Mouse (Mus musculus) midbrain, postnatal 0 days (tissue): ENCODE results near the gene Olfr1047. TPM values are rescaled to one million over a fixed set of nuclear protein-coding genes. Genes with fewer than 3 reads are reported as not detected.

Experiments used
- ATAC-seq: fragments of 200-750 bp; cut with Nextera tagmentation; 2 replicates; pipeline ENCODE4 v1.8.0; 2017; ENCODE audit warnings: moderate number of reproducible peaks, mild to moderate bottlenecking, moderate TSS enrichment, moderate library complexity; ENCODE audit not compliant: low FRiP score
- DNase-seq: peaks from one replicate; pipeline ENCODE4 v3.0.0-alpha.2; 2015; ENCODE audit warnings: low spot score
- H3K27ac ChIP-seq: fragments of 300-500 bp; sonication (generic); 2 replicates; pipeline ENCODE4 v1.5.1; 2014; ENCODE audit warnings: low read depth, mild to moderate bottlenecking, low read length, mixed read lengths
- H3K27me3 ChIP-seq: fragments of 300-500 bp; sonication (generic); 2 replicates; pipeline ENCODE4 v1.6.1; 2014; ENCODE audit warnings: low read length, control low read depth, mixed read lengths; ENCODE audit not compliant: insufficient read depth
- H3K36me3 ChIP-seq: fragments of 300-500 bp; sonication (generic); 2 replicates; pipeline ENCODE4 v1.6.1; 2014; ENCODE audit warnings: low read length, control low read depth, mixed read lengths; ENCODE audit not compliant: insufficient read depth
- H3K4me1 ChIP-seq: fragments of 300-500 bp; sonication (generic); 2 replicates; pipeline ENCODE4 v1.6.1; 2014; ENCODE audit warnings: mild to moderate bottlenecking, control low read depth, antibody characterized with exemption, low read length, mixed read lengths; ENCODE audit not compliant: insufficient read depth
- H3K4me2 ChIP-seq: fragments of 300-500 bp; sonication (generic); 2 replicates; pipeline ENCODE4 v1.6.1; 2014; ENCODE audit warnings: low read depth, mild to moderate bottlenecking, low read length, mixed read lengths; ENCODE audit not compliant: poor library complexity, severe bottlenecking
- H3K4me3 ChIP-seq: fragments of 300-500 bp; sonication (generic); 2 replicates; pipeline ENCODE4 v1.5.1; 2014; ENCODE audit warnings: low read depth, mild to moderate bottlenecking, low read length, moderate library complexity
- H3K9ac ChIP-seq: fragments of 300-500 bp; sonication (generic); replicated peaks from 2 replicates; pipeline ENCODE4 v1.6.1; 2014; ENCODE audit warnings: mild to moderate bottlenecking, low read length, moderate library complexity, mixed read lengths; ENCODE audit not compliant: poor library complexity, severe bottlenecking
- H3K9me3 ChIP-seq: fragments of 300-500 bp; sonication (generic); 2 replicates; pipeline ENCODE4 v1.6.1; 2016; ENCODE audit warnings: low read length, control low read depth
- CTCF ChIP-seq: IDR thresholded peaks from 2 replicates; pipeline ENCODE4 v1.5.1; 2016; ENCODE audit warnings: antibody characterized with exemption, mild to moderate bottlenecking
- WGBS: fragments of 180-500 bp; shearing (Covaris S2); extraction: QIAGEN DNeasy Blood & Tissue Kit; methylation state at CpG from one replicate; pipeline ENCODE4 v1.1.7; 2014; 5-methylcytosine and 5-hydroxymethylcytosine counted together
- polyA plus RNA-seq: library from polyadenylated mRNA; unstranded; fragments of >200 nt; fragmentation: Nextera tagmentation; extraction: Ambion mirVana; gene quantifications from 2 replicates; pipeline ENCODE4 v1.2.1, GENCODE M21; 2015
- total RNA-seq: library from RNA; depleted of rRNA; stranded (reverse); fragments of >200 nt; gene quantifications from 2 replicates; pipeline ENCODE4 v1.2.3, GENCODE M21; 2014; rRNA removed

Gene Olfr1047
- total and polyA plus RNA-seq, 2 experiments from 2014 or later: not detected

GRCm38 (mm10) chr2:86195863-86196262, 35.3 kb downstream of the Olfr1047 start:
- Histone ChIP-seq H3K9ac (no peak overlapping the region), H3K27ac (no peak overlapping the region), H3K36me3 (no peaks in the 10 kb centered on the region), H3K4me3 (no peak overlapping the region), H3K9me3 (no peaks in the 10 kb centered on the region), H3K27me3 (no peaks in the 10 kb centered on the region), H3K4me1 (no peaks in the 10 kb centered on the region), H3K4me2 (no peak overlapping the region)
- TF ChIP-seq CTCF: no peak
- DNase-seq (no peak), ATAC-seq (no peak)
- whole genome bisulfite sequencing: 34% methylated on average over 1 of the region's 1 CpGs

- Histone ChIP-seq H3K36me3 (no peaks in the 10 kb centered on the region), H3K27me3 (no peaks in the 10 kb centered on the region), H3K4me3 (no peak within 1 kb of the TSS), H3K4me2 (no peak within 1 kb of the TSS), H3K9ac (no peak within 1 kb of the TSS), H3K9me3 (no peaks in the 10 kb centered on the region), H3K4me1 (no peaks in the 10 kb centered on the region), H3K27ac (no peak within 1 kb of the TSS)
- no peak for DNase-seq
- ATAC-seq: no peak
- TF ChIP-seq CTCF: no peak
These were observed 45.6 kb downstream of the Olfr1047 start, which contains the start of gene Olfr52 for GRCm38 (mm10) chr2:86185583-86185982. Olfr52 (minus strand) TSS chr2:86185683.

GRCm38 (mm10) chr2:86179950-86180349, 51.3 kb downstream of the Olfr1047 start:
- TF ChIP-seq CTCF: no peak
- ATAC-seq: no peak

GRCm38 (mm10) chr2:86177720-86178119, 53.5 kb downstream of the Olfr1047 start, which contains the start of gene Olfr1044:
Olfr1044 (minus strand) TSS chr2:86177820.
- Histone ChIP-seq H3K9me3 (no peaks in the 10 kb centered on the region), H3K36me3 (no peaks in the 10 kb centered on the region), H3K4me1 (no peaks in the 10 kb centered on the region), H3K9ac (no peak within 1 kb of the TSS), H3K27ac (no peak within 1 kb of the TSS), H3K27me3 (no peaks in the 10 kb centered on the region), H3K4me3 (no peak within 1 kb of the TSS), H3K4me2 (no peak within 1 kb of the TSS)
- ATAC-seq: no peak
- TF ChIP-seq CTCF: no peak
- DNase-seq: no peak

More at GRCm38 (mm10) chr2:86179950-86180349, 51.3 kb downstream of the Olfr1047 start:
- H3K9me3 ChIP-seq: no peaks in the 10 kb centered on the region
- no peaks in the 10 kb centered on the region for H3K36me3 ChIP-seq
- H3K4me1 ChIP-seq: no peaks in the 10 kb centered on the region
- no peak overlapping the region for H3K4me2 ChIP-seq
- 76% methylated on average over 3 of the region's 3 CpGs for WGBS
- H3K27ac ChIP-seq: no peak overlapping the region
- H3K27me3 ChIP-seq: no peaks in the 10 kb centered on the region
- DNase-seq: no peak
- no peak overlapping the region for H3K9ac ChIP-seq
- no peak overlapping the region for H3K4me3 ChIP-seq

Other genes with a start within 250 kb of the Olfr1047 start
- gene Olfr1031, start 241.1 kb downstream of the Olfr1047 start, total RNA-seq: not detected in 2 replicates
- gene Olfr1031, start 241.1 kb downstream of the Olfr1047 start, polyA plus RNA-seq: not detected in 2 replicates
- gene Olfr1032, start 225.9 kb downstream of the Olfr1047 start, total RNA-seq: not detected in 2 replicates
- gene Olfr1032, start 225.9 kb downstream of the Olfr1047 start, polyA plus RNA-seq: not detected in 2 replicates
- gene Olfr1033, start 210.8 kb downstream of the Olfr1047 start, total RNA-seq: 0.11 and 0.24 TPM in 2 replicates
- gene Olfr1033, start 210.8 kb downstream of the Olfr1047 start, polyA plus RNA-seq: not detected in 2 replicates
- gene Olfr1034, start 185.5 kb downstream of the Olfr1047 start, total RNA-seq: 0.19 TPM in 1 of 2 replicates, not detected in the other
- gene Olfr1034, start 185.5 kb downstream of the Olfr1047 start, polyA plus RNA-seq: not detected in 2 replicates
- gene Olfr1036, start 157.4 kb downstream of the Olfr1047 start, total RNA-seq: not detected in 2 replicates
- not detected in 2 replicates for gene Olfr1036, start 157.4 kb downstream of the Olfr1047 start, polyA plus RNA-seq
- gene Olfr1037, start 144.0 kb downstream of the Olfr1047 start, total RNA-seq: not detected in 2 replicates
- gene Olfr1037, start 144.0 kb downstream of the Olfr1047 start, polyA plus RNA-seq: not detected in 2 replicates
- not detected in 2 replicates for gene Olfr1039, start 95.5 kb downstream of the Olfr1047 start, total RNA-seq
- not detected in 2 replicates for gene Olfr1039, start 95.5 kb downstream of the Olfr1047 start, polyA plus RNA-seq
- not detected in 2 replicates for gene Olfr1040, start 84.7 kb downstream of the Olfr1047 start, total RNA-seq
- not detected in 2 replicates for gene Olfr1040, start 84.7 kb downstream of the Olfr1047 start, polyA plus RNA-seq
- gene Olfr1042, start 69.6 kb downstream of the Olfr1047 start, total RNA-seq: not detected in 2 replicates
- not detected in 2 replicates for gene Olfr1042, start 69.6 kb downstream of the Olfr1047 start, polyA plus RNA-seq
- gene Olfr1043, start 63.9 kb downstream of the Olfr1047 start, total RNA-seq: not detected in 2 replicates
- not detected in 2 replicates for gene Olfr1043, start 63.9 kb downstream of the Olfr1047 start, polyA plus RNA-seq
- not detected in 2 replicates for gene Olfr1044, start 53.6 kb downstream of the Olfr1047 start, total RNA-seq
- not detected in 2 replicates for gene Olfr1044, start 53.6 kb downstream of the Olfr1047 start, polyA plus RNA-seq
- gene Olfr52, start 45.7 kb downstream of the Olfr1047 start, total RNA-seq: not detected in 2 replicates
- not detected in 2 replicates for gene Olfr52, start 45.7 kb downstream of the Olfr1047 start, polyA plus RNA-seq
- not detected in 2 replicates for gene Olfr1045, start 28.4 kb downstream of the Olfr1047 start, total RNA-seq
- not detected in 2 replicates for gene Olfr1045, start 28.4 kb downstream of the Olfr1047 start, polyA plus RNA-seq
- not detected in 2 replicates for gene Olfr1046, start 12.1 kb downstream of the Olfr1047 start, total RNA-seq
- gene Olfr1046, start 12.1 kb downstream of the Olfr1047 start, polyA plus RNA-seq: not detected in 2 replicates
- not detected in 2 replicates for gene Olfr1048, start 8.9 kb upstream of the Olfr1047 start, total RNA-seq
- not detected in 2 replicates for gene Olfr1048, start 8.9 kb upstream of the Olfr1047 start, polyA plus RNA-seq
- gene Olfr1049, start 26.9 kb upstream of the Olfr1047 start, total RNA-seq: not detected in 2 replicates
- not detected in 2 replicates for gene Olfr1049, start 26.9 kb upstream of the Olfr1047 start, polyA plus RNA-seq
- not detected in 2 replicates for gene Olfr1051, start 47.7 kb upstream of the Olfr1047 start, total RNA-seq
- gene Olfr1051, start 47.7 kb upstream of the Olfr1047 start, polyA plus RNA-seq: not detected in 2 replicates
- gene Olfr1052, start 61.1 kb upstream of the Olfr1047 start, total RNA-seq: not detected in 2 replicates
- not detected in 2 replicates for gene Olfr1052, start 61.1 kb upstream of the Olfr1047 start, polyA plus RNA-seq
- not detected in 2 replicates for gene Olfr1053, start 83.9 kb upstream of the Olfr1047 start, total RNA-seq
- gene Olfr1053, start 83.9 kb upstream of the Olfr1047 start, polyA plus RNA-seq: not detected in 2 replicates
- not detected in 2 replicates for gene Olfr1054, start 104.0 kb upstream of the Olfr1047 start, total RNA-seq
- not detected in 2 replicates for gene Olfr1054, start 104.0 kb upstream of the Olfr1047 start, polyA plus RNA-seq
- gene Olfr1055, start 118.9 kb upstream of the Olfr1047 start, total RNA-seq: not detected in 2 replicates
- gene Olfr1055, start 118.9 kb upstream of the Olfr1047 start, polyA plus RNA-seq: not detected in 2 replicates
- not detected in 2 replicates for gene Olfr1056, start 131.1 kb upstream of the Olfr1047 start, total RNA-seq
- gene Olfr1056, start 131.1 kb upstream of the Olfr1047 start, polyA plus RNA-seq: not detected in 2 replicates
- gene Olfr1057, start 147.0 kb upstream of the Olfr1047 start, total RNA-seq: not detected in 2 replicates
- not detected in 2 replicates for gene Olfr1057, start 147.0 kb upstream of the Olfr1047 start, polyA plus RNA-seq
- not detected in 2 replicates for gene Olfr1058, start 157.2 kb upstream of the Olfr1047 start, total RNA-seq
- not detected in 2 replicates for gene Olfr1058, start 157.2 kb upstream of the Olfr1047 start, polyA plus RNA-seq
- gene Olfr1061, start 182.6 kb upstream of the Olfr1047 start, total RNA-seq: not detected in 2 replicates
- gene Olfr1061, start 182.6 kb upstream of the Olfr1047 start, polyA plus RNA-seq: not detected in 2 replicates
- gene Olfr1062, start 195.3 kb upstream of the Olfr1047 start, total RNA-seq: not detected in 2 replicates
- not detected in 2 replicates for gene Olfr1062, start 195.3 kb upstream of the Olfr1047 start, polyA plus RNA-seq
- gene Olfr1065, start 219.2 kb upstream of the Olfr1047 start, total RNA-seq: not detected in 2 replicates
- gene Olfr1065, start 219.2 kb upstream of the Olfr1047 start, polyA plus RNA-seq: not detected in 2 replicates
- not detected in 2 replicates for gene Olfr1066, start 224.9 kb upstream of the Olfr1047 start, total RNA-seq
- not detected in 2 replicates for gene Olfr1066, start 224.9 kb upstream of the Olfr1047 start, polyA plus RNA-seq